Mouse (Mus musculus) cerebellum, postnatal 14 days (tissue): Measurements from ENCODE around the gene Eif3f.

ENCODE experiments used
- DNase-seq, 2 experiments: peaks; one replicate each; pipeline ENCODE4 v3.0.0; 2021; ENCODE audit warnings: mixed read lengths in 2 of 2

Gene Eif3f

GRCm38 (mm10) chr7:108972273-108972672, 38.1 kb downstream of the Eif3f start:
- peak; percentile 80 to 85 for DNase-seq

DNA sequence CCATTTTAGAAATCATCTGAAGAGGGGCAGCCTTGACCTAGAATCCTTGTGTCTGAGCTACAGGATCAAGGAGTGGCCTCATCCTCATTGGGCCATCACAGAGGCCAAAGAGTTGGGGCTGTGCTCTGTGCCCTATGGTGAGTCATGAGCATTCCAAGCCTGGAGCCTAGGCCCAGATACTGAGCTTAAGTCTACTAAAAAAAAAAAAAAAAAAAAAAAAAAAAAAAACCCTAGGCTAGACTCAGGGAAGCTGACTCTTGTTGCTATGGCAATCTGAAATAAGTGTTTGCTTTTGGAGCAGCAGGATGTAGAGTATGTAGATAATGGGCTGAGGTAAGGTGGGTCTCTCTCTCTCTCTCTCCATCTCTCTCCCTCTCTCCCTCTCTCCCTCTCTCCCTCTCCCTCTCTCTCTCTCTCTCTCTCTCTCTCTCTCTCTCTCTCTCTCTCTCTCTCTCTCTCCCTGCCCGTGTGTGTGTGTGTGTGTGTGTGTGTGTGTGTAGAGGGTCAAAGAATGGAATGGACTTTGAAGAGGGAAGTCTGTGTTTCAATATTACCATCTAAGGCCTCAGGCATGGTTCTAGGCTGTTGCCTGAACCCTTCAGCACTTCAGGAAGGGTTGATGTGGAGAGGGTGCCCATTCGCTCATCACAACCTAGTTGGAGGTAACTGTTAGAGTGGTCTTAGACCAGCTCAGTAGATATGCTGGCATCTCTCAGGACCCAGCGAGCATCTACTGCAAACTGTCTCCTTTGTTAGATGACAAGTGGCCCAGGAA, 51.9 kb downstream of the Eif3f start:
- no peak for DNase-seq

GRCm38 (mm10) chr7:108991207-108991606, 57.0 kb downstream of the Eif3f start:
- DNase-seq = no peak
